Mouse (Mus musculus): ENCODE data around the gene Tirap. TPM values are rescaled to one million over a fixed set of nuclear protein-coding genes. Genes with fewer than 3 reads are reported as not detected.

The Tirap gene
- polyA plus RNA-seq, 1 experiment from 2014 or later = 11.8 TPM

DNA sequence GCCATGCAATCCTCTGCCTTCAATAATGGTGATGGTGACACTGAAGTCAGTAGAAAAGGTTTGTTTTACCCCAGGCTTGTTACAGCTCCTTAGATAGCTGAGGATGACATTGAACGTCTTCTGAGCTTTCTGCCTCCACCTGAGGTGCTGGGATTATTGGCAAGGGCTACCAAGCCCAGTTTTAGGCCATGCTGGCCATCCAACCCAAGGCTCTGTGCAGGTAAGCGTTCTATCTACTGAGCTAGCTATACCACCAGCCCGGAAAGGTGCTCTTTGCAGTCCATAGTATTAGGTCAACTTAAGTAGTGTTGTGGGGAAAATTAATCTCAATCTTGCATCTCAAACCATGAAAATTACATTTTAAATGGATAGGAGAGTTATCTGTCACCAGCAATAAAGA is 2.5 kb downstream of the Tirap start:
- Histone ChIP-seq H3K36me3 (ENCODE audit: control insufficient read depth, insufficient read depth, low read length) (no peaks in the 10 kb centered on the region), H3K27ac (ENCODE audit: low read length) (no peak overlapping the region), H3K4me1 (replicated peaks; ENCODE audit: control insufficient read depth, insufficient read depth, low read length) (peaks cover 7% of the 10 kb centered on the region), H3K4me3 (ENCODE audit: low read length) (no peak overlapping the region), H3K9me3 (ENCODE audit: control insufficient read depth, low read length) (no peaks in the 10 kb centered on the region), H3K9ac (ENCODE audit: low read length) (no peak overlapping the region), H3K27me3 (ENCODE audit: control insufficient read depth, insufficient read depth, low read depth, low read length) (no peaks in the 10 kb centered on the region), H3K4me2 (ENCODE audit: low read depth, low read length) (no peak overlapping the region)
- ATAC-seq (ENCODE audit: low read depth) = no peak
- 89% methylated on average over 3 of the region's 3 CpGs for WGBS

- H3K27me3 ChIP-seq (ENCODE audit: control insufficient read depth, insufficient read depth, low read depth, low read length) = no peaks in the 10 kb centered on the region
- H3K4me3 ChIP-seq (ENCODE audit: low read length) = no peak overlapping the region
- H3K4me1 ChIP-seq (replicated peaks; ENCODE audit: control insufficient read depth, insufficient read depth, low read length) = no peaks in the 10 kb centered on the region
- ATAC-seq (ENCODE audit: low read depth) = no peak
- H3K27ac ChIP-seq (ENCODE audit: low read length) = no peak overlapping the region
- no peak overlapping the region for H3K9ac ChIP-seq (ENCODE audit: low read length)
- peaks cover 5% of the 10 kb centered on the region; the same call in 1 of the 2 replicates for H3K36me3 ChIP-seq (ENCODE audit: control insufficient read depth, insufficient read depth, low read length)
- no peaks in the 10 kb centered on the region for H3K9me3 ChIP-seq (ENCODE audit: control insufficient read depth, low read length)
- 86% methylated on average over 3 of the region's 3 CpGs for WGBS
- H3K4me2 ChIP-seq (ENCODE audit: low read depth, low read length) = no peak overlapping the region
Measured at GRCm38 (mm10) chr9:35194048-35194447, 6.0 kb downstream of the Tirap start.

DNA sequence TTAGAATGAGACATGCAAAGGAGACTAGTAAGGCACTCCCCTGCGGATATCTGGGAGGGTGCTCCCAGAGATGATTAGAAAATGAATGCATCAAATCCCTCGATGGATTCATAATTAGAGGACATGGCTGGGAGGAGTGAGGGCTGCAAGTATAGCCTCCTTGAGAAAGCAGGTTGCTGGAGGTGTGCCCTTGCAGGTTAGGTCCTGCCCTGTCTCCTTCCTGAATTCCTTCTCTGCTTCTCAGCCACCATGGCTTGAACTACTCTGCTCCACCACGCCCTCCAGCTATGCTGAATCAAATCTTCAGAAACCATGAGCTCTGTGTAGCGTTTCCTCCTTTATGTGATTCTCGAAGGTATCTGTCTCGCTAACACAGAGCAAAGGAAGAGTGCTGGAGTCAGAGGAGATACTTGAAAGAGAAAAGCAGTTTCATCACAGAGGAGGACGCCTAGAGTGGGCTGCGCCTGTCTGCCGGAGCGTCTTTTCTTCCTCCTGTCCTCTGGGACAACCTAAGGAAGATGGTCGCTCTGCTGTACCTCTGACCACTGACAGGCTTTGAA is 7.0 kb downstream of the Tirap start:
- H3K27me3 ChIP-seq (ENCODE audit: control insufficient read depth, insufficient read depth, low read depth, low read length) = no peaks in the 10 kb centered on the region
- no peak overlapping the region for H3K27ac ChIP-seq (ENCODE audit: low read length)
- H3K4me3 ChIP-seq (ENCODE audit: low read length) = no peak overlapping the region
- no peak overlapping the region for H3K4me2 ChIP-seq (ENCODE audit: low read depth, low read length)
- H3K9me3 ChIP-seq (ENCODE audit: control insufficient read depth, low read length) = no peaks in the 10 kb centered on the region
- no peak for ATAC-seq (ENCODE audit: low read depth)
- 0 out of 2 replicates have a peak, but pooled peaks cover 3% of the 10 kb centered on the region for H3K4me1 ChIP-seq (replicated peaks; ENCODE audit: control insufficient read depth, insufficient read depth, low read length)
- 87% methylated on average over 11 of the region's 11 CpGs for WGBS
- H3K36me3 ChIP-seq (ENCODE audit: control insufficient read depth, insufficient read depth, low read length) = peaks cover 13% of the 10 kb centered on the region; the same call in 1 of the 2 replicates
- no peak overlapping the region for H3K9ac ChIP-seq (ENCODE audit: low read length)

DNA sequence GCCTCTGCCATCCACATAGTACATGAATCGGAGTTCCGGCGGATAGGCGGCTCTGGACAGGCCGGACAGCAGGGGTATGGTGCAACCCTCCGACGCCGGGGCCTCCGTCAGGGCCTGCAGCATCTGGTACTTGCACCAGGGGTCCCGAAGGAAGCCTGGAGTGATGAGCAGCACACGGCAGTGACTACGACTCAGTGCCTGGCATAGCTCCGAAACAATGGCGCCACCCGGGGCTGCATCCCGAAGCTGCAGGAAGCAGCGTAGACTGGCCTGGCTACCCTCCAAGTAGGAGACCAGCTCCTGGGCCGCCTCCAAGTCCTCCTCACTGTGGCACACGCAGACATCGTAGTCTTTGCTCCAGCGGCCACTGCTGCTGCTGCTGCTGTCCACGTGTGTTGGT is 11.4 kb downstream of the Tirap start:
- Histone ChIP-seq H3K9ac (ENCODE audit: low read length) (no peak overlapping the region), H3K27me3 (ENCODE audit: control insufficient read depth, insufficient read depth, low read depth, low read length) (no peaks in the 10 kb centered on the region), H3K4me2 (ENCODE audit: low read depth, low read length) (no peak overlapping the region), H3K4me1 (replicated peaks; ENCODE audit: control insufficient read depth, insufficient read depth, low read length) (0 out of 2 replicates have a peak, but pooled peaks cover 3% of the 10 kb centered on the region), H3K4me3 (ENCODE audit: low read length) (no peak overlapping the region), H3K27ac (ENCODE audit: low read length) (no peak overlapping the region), H3K9me3 (ENCODE audit: control insufficient read depth, low read length) (no peaks in the 10 kb centered on the region), H3K36me3 (ENCODE audit: control insufficient read depth, insufficient read depth, low read length) (peaks cover 19% of the 10 kb centered on the region; the same call in 1 of the 2 replicates)
- peak; percentile 64 for ATAC-seq (ENCODE audit: low read depth)
- 70% methylated on average over 22 of the region's 22 CpGs for WGBS

- Histone ChIP-seq H3K9me3 (ENCODE audit: control insufficient read depth, low read length) (no peaks in the 10 kb centered on the region), H3K4me3 (ENCODE audit: low read length) (no peak overlapping the region), H3K27ac (ENCODE audit: low read length) (no peak overlapping the region), H3K4me2 (ENCODE audit: low read depth, low read length) (no peak overlapping the region), H3K9ac (ENCODE audit: low read length) (no peak overlapping the region), H3K27me3 (ENCODE audit: control insufficient read depth, insufficient read depth, low read depth, low read length) (no peaks in the 10 kb centered on the region), H3K4me1 (replicated peaks; ENCODE audit: control insufficient read depth, insufficient read depth, low read length) (0 out of 2 replicates have a peak, but pooled peaks cover 3% of the 10 kb centered on the region), H3K36me3 (ENCODE audit: control insufficient read depth, insufficient read depth, low read length) (peaks cover 19% of the 10 kb centered on the region; the same call in 1 of the 2 replicates)
- peak; percentile 23; the same call in 1 of the 2 replicates for ATAC-seq (ENCODE audit: low read depth)
- 79% methylated on average over 10 of the region's 10 CpGs for WGBS
Measured at GRCm38 (mm10) chr9:35187351-35187903, 12.7 kb downstream of the Tirap start.

- ATAC-seq (ENCODE audit: low read depth) = 0 out of 2 replicates have a peak, but pooled peaks have one; percentile 30
- no peaks in the 10 kb centered on the region for H3K9me3 ChIP-seq (ENCODE audit: control insufficient read depth, low read length)
- H3K27me3 ChIP-seq (ENCODE audit: control insufficient read depth, insufficient read depth, low read depth, low read length) = no peaks in the 10 kb centered on the region
- H3K9ac ChIP-seq (ENCODE audit: low read length) = no peak overlapping the region
- 61% methylated on average over 4 of the region's 4 CpGs for WGBS
- H3K36me3 ChIP-seq (ENCODE audit: control insufficient read depth, insufficient read depth, low read length) = peaks cover 19% of the 10 kb centered on the region; the same call in 1 of the 2 replicates
- no peak overlapping the region for H3K27ac ChIP-seq (ENCODE audit: low read length)
- no peak overlapping the region for H3K4me3 ChIP-seq (ENCODE audit: low read length)
- H3K4me1 ChIP-seq (replicated peaks; ENCODE audit: control insufficient read depth, insufficient read depth, low read length) = 0 out of 2 replicates have a peak, but pooled peaks cover 3% of the 10 kb centered on the region
- H3K4me2 ChIP-seq (ENCODE audit: low read depth, low read length) = no peak overlapping the region
Measured at GRCm38 (mm10) chr9:35186430-35186829, 13.7 kb downstream of the Tirap start.

GRCm38 (mm10) chr9:35183359-35183758 is 16.7 kb downstream of the Tirap start:
- H3K27ac ChIP-seq (ENCODE audit: low read length) = no peak overlapping the region
- no peak for ATAC-seq (ENCODE audit: low read depth)
- H3K27me3 ChIP-seq (ENCODE audit: control insufficient read depth, insufficient read depth, low read depth, low read length) = no peaks in the 10 kb centered on the region
- WGBS = 65% methylated on average over 5 of the region's 5 CpGs
- H3K4me2 ChIP-seq (ENCODE audit: low read depth, low read length) = no peak overlapping the region
- no peaks in the 10 kb centered on the region for H3K4me1 ChIP-seq (replicated peaks; ENCODE audit: control insufficient read depth, insufficient read depth, low read length)
- peaks cover 8% of the 10 kb centered on the region; the same call in 1 of the 2 replicates for H3K36me3 ChIP-seq (ENCODE audit: control insufficient read depth, insufficient read depth, low read length)
- no peaks in the 10 kb centered on the region for H3K9me3 ChIP-seq (ENCODE audit: control insufficient read depth, low read length)
- no peak overlapping the region for H3K9ac ChIP-seq (ENCODE audit: low read length)
- H3K4me3 ChIP-seq (ENCODE audit: low read length) = no peak overlapping the region

GRCm38 (mm10) chr9:35182832-35183231 is 17.3 kb downstream of the Tirap start:
- no peak overlapping the region for H3K4me2 ChIP-seq (ENCODE audit: low read depth, low read length)

GRCm38 (mm10) chr9:35176124-35176659 is 23.9 kb downstream of the Tirap start:
- Histone ChIP-seq H3K9me3 (ENCODE audit: control insufficient read depth, low read length) (no peaks in the 10 kb centered on the region), H3K36me3 (ENCODE audit: control insufficient read depth, insufficient read depth, low read length) (no peaks in the 10 kb centered on the region), H3K4me1 (replicated peaks; ENCODE audit: control insufficient read depth, insufficient read depth, low read length) (peaks cover 9% of the 10 kb centered on the region), H3K9ac (ENCODE audit: low read length) (no peak overlapping the region), H3K27me3 (ENCODE audit: control insufficient read depth, insufficient read depth, low read depth, low read length) (no peaks in the 10 kb centered on the region), H3K27ac (ENCODE audit: low read length) (no peak overlapping the region), H3K4me3 (ENCODE audit: low read length) (peak overlapping the region; percentile 75), H3K4me2 (ENCODE audit: low read depth, low read length) (peak overlapping the region; percentile 93)
- no peak; the same call in 1 of the 2 replicates for ATAC-seq (ENCODE audit: low read depth)
- 44% methylated on average over 14 of the region's 14 CpGs for WGBS

More at GRCm38 (mm10) chr9:35182832-35183231, 17.3 kb downstream of the Tirap start:
- Histone ChIP-seq H3K9ac (ENCODE audit: low read length) (no peak overlapping the region), H3K4me1 (replicated peaks; ENCODE audit: control insufficient read depth, insufficient read depth, low read length) (no peaks in the 10 kb centered on the region), H3K4me3 (ENCODE audit: low read length) (no peak overlapping the region), H3K27me3 (ENCODE audit: control insufficient read depth, insufficient read depth, low read depth, low read length) (no peaks in the 10 kb centered on the region), H3K36me3 (ENCODE audit: control insufficient read depth, insufficient read depth, low read length) (peaks cover 7% of the 10 kb centered on the region; the same call in 1 of the 2 replicates), H3K27ac (ENCODE audit: low read length) (no peak overlapping the region), H3K9me3 (ENCODE audit: control insufficient read depth, low read length) (no peaks in the 10 kb centered on the region)
- ATAC-seq (ENCODE audit: low read depth) = no peak
- 77% methylated on average over 2 of the region's 2 CpGs for WGBS

All from lung, embryonic 16.5 days (tissue).